Mouse (Mus musculus) frontal cortex, adult (tissue): Measurements from ENCODE around the gene Klhl21.

Experiments
- ATAC-seq: cut with Nextera tagmentation; 2 replicates; pipeline ENCODE4 v1.9.2; 2017; ENCODE audit warnings: mild to moderate bottlenecking, moderate library complexity, mixed read lengths; ENCODE audit not compliant: low TSS enrichment

The Klhl21 gene

GRCm38 (mm10) chr4:152008622-152009075 is at the start of gene Klhl21:
Gene Klhl21 (plus strand): TSS chr4:152008803.
- peak; percentile 67 for ATAC-seq

- ATAC-seq = no peak
These were observed 48.6 kb upstream of the Klhl21 start for GRCm38 (mm10) chr4:151959849-151960512.

GRCm38 (mm10) chr4:151960513-151960854 is 48.1 kb upstream of the Klhl21 start:
- no peak for ATAC-seq

GRCm38 (mm10) chr4:151962817-151963216 is 45.8 kb upstream of the Klhl21 start:
- ATAC-seq = no peak

GRCm38 (mm10) chr4:151968204-151968921 is 40.2 kb upstream of the Klhl21 start:
- no peak for ATAC-seq

GRCm38 (mm10) chr4:151972221-151972967 is 36.2 kb upstream of the Klhl21 start:
- 0 out of 2 replicates have a peak, but pooled peaks have one; percentile 32 for ATAC-seq

GRCm38 (mm10) chr4:151975441-151975840 is 33.2 kb upstream of the Klhl21 start:
- no peak for ATAC-seq

GRCm38 (mm10) chr4:151977748-151978147 is 30.9 kb upstream of the Klhl21 start:
- ATAC-seq = peak; percentile 47; the same call in 1 of the 2 replicates

- no peak for ATAC-seq
These were observed 27.9 kb upstream of the Klhl21 start for GRCm38 (mm10) chr4:151980699-151981098.

GRCm38 (mm10) chr4:151981363-151981762 is 27.2 kb upstream of the Klhl21 start:
- peak; percentile 69 for ATAC-seq

- ATAC-seq = no peak
These were observed 25.6 kb upstream of the Klhl21 start for GRCm38 (mm10) chr4:151983043-151983442.

- no peak for ATAC-seq
These were observed 25.0 kb upstream of the Klhl21 start for GRCm38 (mm10) chr4:151983560-151983959.

- 0 out of 2 replicates have a peak, but pooled peaks have one; percentile 13 for ATAC-seq
These were observed 22.7 kb upstream of the Klhl21 start for GRCm38 (mm10) chr4:151985886-151986285.

- ATAC-seq = no peak
These were observed 22.0 kb upstream of the Klhl21 start for GRCm38 (mm10) chr4:151986650-151987049.

- ATAC-seq = peak; percentile 46
These were observed 20.6 kb upstream of the Klhl21 start for GRCm38 (mm10) chr4:151988014-151988341.

- peak; percentile 62 for ATAC-seq
These were observed 20.1 kb upstream of the Klhl21 start, which contains the start of gene Thap3 for GRCm38 (mm10) chr4:151988342-151989109. Gene Thap3 (minus strand): TSS chr4:151988997.

- no peak for ATAC-seq
These were observed 19.5 kb upstream of the Klhl21 start for GRCm38 (mm10) chr4:151989110-151989488.

- ATAC-seq = no peak
These were observed 16.5 kb upstream of the Klhl21 start for GRCm38 (mm10) chr4:151992091-151992490.

GRCm38 (mm10) chr4:151993035-151993434 is 15.6 kb upstream of the Klhl21 start:
- no peak for ATAC-seq

- no peak for ATAC-seq
These were observed 14.1 kb upstream of the Klhl21 start for GRCm38 (mm10) chr4:151994228-151995171.
